Mouse (Mus musculus) G1E (cell line): ENCODE data around the gene Baz1a. TPM values are rescaled to one million over a fixed set of nuclear protein-coding genes. Genes with fewer than 3 reads are reported as not detected.
"Not testable (repeated sequence)": the region's sequence is repeated elsewhere in the genome, so short reads cannot be mapped to it uniquely, and the experiment has no call there.

Source experiments
- ATAC-seq: 2 replicates; pipeline ENCODE4 v1.8.0; 2016; ENCODE audit warnings: mild to moderate bottlenecking; ENCODE audit not compliant: insufficient number of reproducible peaks, poor library complexity, low FRiP score, severe bottlenecking; ENCODE audit errors: extremely low read depth
- DNase-seq: peaks from one replicate; pipeline ENCODE4 v3.0.0; 2012; ENCODE audit warnings: low spot score
- H3K27me3 ChIP-seq: 2 replicates; pipeline ENCODE4 v1.6.1; 2012; ENCODE audit warnings: mild to moderate bottlenecking, low read length, inconsistent platforms; ENCODE audit not compliant: insufficient read depth
- H3K36me3 ChIP-seq: replicated peaks from 2 replicates; pipeline ENCODE3; 2012; ENCODE audit warnings: mild to moderate bottlenecking, inconsistent platforms
- H3K4me1 ChIP-seq: 2 replicates; pipeline ENCODE4 v1.6.1; 2012; ENCODE audit warnings: low read depth, low read length, inconsistent platforms, mixed read lengths; ENCODE audit not compliant: insufficient read depth
- H3K4me3 ChIP-seq: 2 replicates; pipeline ENCODE4 v1.5.1; 2012; ENCODE audit warnings: low read depth, mild to moderate bottlenecking, inconsistent platforms, low read length, moderate library complexity, mixed read lengths
- H3K9me3 ChIP-seq: replicated peaks from 2 replicates; pipeline ENCODE4 v1.6.1; 2012; ENCODE audit warnings: inconsistent platforms
- CTCF ChIP-seq: IDR thresholded peaks from 2 replicates; pipeline ENCODE4 v1.5.1; 2012; ENCODE audit warnings: low read depth, low read length, inconsistent platforms, mixed read lengths
- GATA1 ChIP-seq: IDR thresholded peaks from 2 replicates; pipeline ENCODE4 v1.6.1; 2012; ENCODE audit warnings: borderline replicate concordance, low read length, inconsistent platforms, mixed read lengths
- GATA2 ChIP-seq: IDR thresholded peaks from 2 replicates; pipeline ENCODE4 v1.6.1; 2012; ENCODE audit warnings: low read depth, low read length, inconsistent platforms, borderline replicate concordance
- POLR2AphosphoS5 ChIP-seq: IDR thresholded peaks from 2 replicates; pipeline ENCODE4 v1.6.1; 2012; ENCODE audit warnings: low read depth, low read length, inconsistent platforms; ENCODE audit not compliant: insufficient replicate concordance
- TAL1 ChIP-seq: conservative IDR thresholded peaks from 2 replicates; pipeline ENCODE4 v1.6.1; 2012; ENCODE audit warnings: low read depth, low read length, inconsistent platforms, mixed read lengths
- polyA plus RNA-seq: library from polyadenylated mRNA; stranded (reverse); fragments of >175 nt; gene quantifications from 2 replicates; pipeline ENCODE4 v1.2.3, GENCODE M21; 2012
- total RNA-seq, 2 experiments: library from RNA; stranded (forward) in 1 of 2; stranded (reverse) in 1 of 2; fragments of 200-1000 nt in 1 of 2; fragments of >200 nt in 1 of 2; fragmentation: Nextera tagmentation in 1 of 2; gene quantifications; 2 replicates each; pipeline ENCODE4 v1.2.3; 2014 to 2017

The Baz1a gene
- total and polyA plus RNA-seq, 3 experiments = 34.1 to 370 (median 174) TPM

DNA sequence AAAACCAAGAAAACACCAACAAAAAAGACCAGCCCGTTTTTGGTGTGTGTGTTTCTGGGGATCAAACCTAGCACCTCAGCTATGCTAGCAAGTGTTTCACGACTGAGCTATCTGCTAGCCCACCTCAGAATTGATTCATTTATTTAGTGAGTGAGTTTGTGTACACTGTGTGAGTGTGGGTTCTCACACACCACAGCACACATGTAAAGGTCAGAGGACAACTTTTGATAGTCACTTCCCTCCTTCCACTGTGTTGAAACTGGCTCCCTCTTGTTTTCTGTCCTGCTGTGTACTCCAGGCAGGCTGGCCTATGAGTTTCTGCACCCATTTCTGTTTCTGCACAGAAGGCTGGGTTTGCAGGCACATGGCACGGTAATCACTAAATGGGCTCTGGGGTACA, 103.8 kb downstream of the Baz1a start:
- Histone ChIP-seq H3K4me1 (peaks cover 11% of the 10 kb centered on the region), H3K9me3 (no peaks in the 10 kb centered on the region), H3K27me3 (no peaks in the 10 kb centered on the region), H3K4me3 (no peak overlapping the region), H3K36me3 (peaks cover 95% of the 10 kb centered on the region)
- no peak for ATAC-seq
- TF ChIP-seq GATA1 = no peak
- TF ChIP-seq POLR2AphosphoS5 = no peak
- no peak for TF ChIP-seq GATA2
- no peak for TF ChIP-seq TAL1
- no peak for TF ChIP-seq CTCF
- no peak for DNase-seq

DNA sequence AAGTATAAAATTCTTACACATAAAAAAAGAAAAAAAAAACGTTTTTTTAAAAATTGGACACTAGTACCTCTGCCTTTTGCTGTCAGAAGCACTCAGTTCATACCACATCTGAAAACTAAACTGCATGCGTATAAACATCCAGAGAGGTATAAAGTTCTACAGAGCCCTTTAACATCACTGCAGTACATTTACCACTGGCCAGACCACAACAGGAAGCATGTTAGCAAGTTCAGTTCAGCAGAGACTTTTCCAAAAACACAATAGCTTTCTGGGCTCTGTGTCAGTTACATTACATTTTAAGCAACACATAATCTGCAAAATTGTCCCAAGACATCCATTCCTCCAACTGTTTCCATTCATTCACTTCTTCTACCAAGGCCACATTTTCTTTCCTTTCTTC, 121.6 kb downstream of the Baz1a start:
- peaks cover 57% of the 10 kb centered on the region for H3K36me3 ChIP-seq
- not testable (repeated sequence) for H3K4me1 ChIP-seq, H3K9me3 ChIP-seq, DNase-seq, H3K27me3 ChIP-seq, ATAC-seq, H3K4me3 ChIP-seq

DNA sequence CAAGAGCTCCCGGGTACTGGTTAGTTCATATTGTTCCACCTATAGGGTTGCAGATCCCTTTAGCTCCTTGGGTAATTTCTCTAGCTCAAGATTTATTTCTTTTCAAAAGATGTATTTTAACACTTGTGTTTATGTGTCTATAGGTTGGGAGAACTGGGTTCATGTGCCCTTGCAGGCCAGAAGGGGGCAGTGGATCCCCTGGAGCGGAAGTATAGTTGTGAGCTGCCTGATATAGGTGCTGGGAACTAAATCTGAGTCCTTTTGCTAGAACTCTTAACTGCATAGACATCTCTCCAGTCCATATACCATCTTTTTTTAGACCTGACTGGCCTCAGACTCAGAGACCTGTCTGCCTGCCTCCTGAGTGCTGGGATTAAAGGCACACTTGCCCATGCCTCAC, 123.7 kb downstream of the Baz1a start:
- ATAC-seq = no peak
- no peak overlapping the region for H3K4me3 ChIP-seq
- H3K27me3 ChIP-seq = peaks cover 4% of the 10 kb centered on the region; the same call in 1 of the 2 replicates
- peaks cover 37% of the 10 kb centered on the region for H3K36me3 ChIP-seq
- TF ChIP-seq GATA1 = no peak
- TF ChIP-seq GATA2 = no peak
- no peak for TF ChIP-seq POLR2AphosphoS5
- no peak for TF ChIP-seq TAL1
- TF ChIP-seq CTCF = no peak; the same call in 1 of the 2 replicates
- DNase-seq = no peak
- no peaks in the 10 kb centered on the region for H3K9me3 ChIP-seq
- no peaks in the 10 kb centered on the region for H3K4me1 ChIP-seq

DNA sequence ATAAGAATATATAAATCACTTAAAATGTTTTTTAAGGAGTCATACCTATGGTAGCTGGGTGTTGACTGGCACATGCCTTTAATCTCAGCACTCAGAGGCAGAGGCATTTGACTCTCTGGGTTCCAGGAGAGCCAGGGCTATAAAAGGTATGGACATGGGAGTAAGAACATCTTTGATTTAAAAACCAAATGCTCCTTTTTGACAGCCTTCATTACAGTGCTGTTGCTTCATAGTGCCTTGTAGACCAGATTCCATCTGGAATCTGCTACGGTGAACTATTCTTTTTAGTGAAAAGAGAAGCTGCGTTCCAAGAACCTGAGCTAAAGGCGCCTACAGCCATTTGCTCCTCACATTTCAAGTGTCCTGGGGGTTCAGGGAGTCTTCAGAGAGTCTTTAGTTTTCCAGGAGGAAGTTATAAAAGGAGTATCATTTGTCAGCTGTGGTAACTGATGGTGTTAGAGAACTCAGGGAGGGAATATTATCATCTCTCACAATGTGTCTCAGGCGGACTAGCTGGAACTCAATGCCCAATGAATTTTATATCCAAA, 126.5 kb downstream of the Baz1a start:
- Histone ChIP-seq H3K9me3 (0 out of 2 replicates have a peak, but pooled peaks cover 3% of the 10 kb centered on the region), H3K4me1 (no peaks in the 10 kb centered on the region), H3K36me3 (peaks cover 22% of the 10 kb centered on the region), H3K4me3 (no peak overlapping the region), H3K27me3 (peaks cover 10% of the 10 kb centered on the region; the same call in 1 of the 2 replicates)
- DNase-seq = no peak
- TF ChIP-seq CTCF (no peak), POLR2AphosphoS5 (no peak), TAL1 (no peak), GATA2 (no peak), GATA1 (no peak)
- ATAC-seq = no peak

DNA sequence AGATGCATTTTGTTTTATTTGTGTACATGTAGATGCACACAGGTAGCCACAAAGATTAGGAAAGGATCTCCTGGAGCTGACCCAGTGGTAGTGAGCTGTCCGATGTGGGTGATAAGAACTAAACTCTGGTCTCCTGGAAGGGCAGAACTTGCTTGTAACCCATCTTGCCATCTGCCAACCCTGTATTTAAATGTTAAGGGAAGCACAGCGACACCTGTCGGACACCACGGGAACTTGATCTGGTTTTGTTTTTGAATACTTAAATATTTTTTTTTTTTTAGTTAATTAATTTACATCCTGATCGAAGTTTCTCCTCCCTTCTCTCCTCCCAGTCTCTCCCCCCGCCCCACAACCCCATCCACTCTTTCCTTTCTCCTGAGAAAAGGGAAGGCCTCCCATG, 134.5 kb downstream of the Baz1a start:
- TF ChIP-seq TAL1 = no peak
- peak; percentile 71 for TF ChIP-seq CTCF

DNA sequence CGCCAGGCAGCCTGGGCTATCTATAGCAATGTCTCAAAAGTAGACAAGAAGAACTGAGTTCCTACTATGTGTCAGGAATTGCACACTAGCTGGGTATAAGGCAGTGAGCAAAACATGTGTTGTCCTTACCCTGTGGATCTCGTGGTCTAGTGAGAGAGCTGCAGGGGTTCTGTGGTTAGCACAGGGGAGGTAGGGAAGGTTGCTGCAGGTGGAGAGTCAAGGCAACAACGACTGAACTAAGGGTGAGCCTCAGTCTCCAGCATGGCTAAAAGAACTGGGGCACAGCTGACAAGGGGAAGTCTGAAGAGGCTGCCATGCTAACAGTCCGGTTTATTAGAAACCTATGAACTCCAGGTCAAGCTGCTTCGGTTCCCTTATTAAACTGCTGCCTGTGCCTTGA, 134.9 kb downstream of the Baz1a start:
- DNase-seq (no peak), ATAC-seq (no peak)
- Histone ChIP-seq H3K4me3 (no peak overlapping the region), H3K27me3 (peaks cover 26% of the 10 kb centered on the region), H3K4me1 (peaks cover 11% of the 10 kb centered on the region), H3K36me3 (no peaks in the 10 kb centered on the region), H3K9me3 (0 out of 2 replicates have a peak, but pooled peaks cover 3% of the 10 kb centered on the region)
- TF ChIP-seq GATA2 (no peak), POLR2AphosphoS5 (no peak), GATA1 (no peak), CTCF (no peak), TAL1 (no peak)

More for the DNA sequence above, 134.5 kb downstream of the Baz1a start:
- Histone ChIP-seq H3K4me1 (peaks cover 11% of the 10 kb centered on the region), H3K27me3 (peaks cover 24% of the 10 kb centered on the region), H3K36me3 (no peaks in the 10 kb centered on the region), H3K9me3 (0 out of 2 replicates have a peak, but pooled peaks cover 3% of the 10 kb centered on the region), H3K4me3 (no peak overlapping the region)
- ATAC-seq (no peak), DNase-seq (peak; percentile 43)

DNA sequence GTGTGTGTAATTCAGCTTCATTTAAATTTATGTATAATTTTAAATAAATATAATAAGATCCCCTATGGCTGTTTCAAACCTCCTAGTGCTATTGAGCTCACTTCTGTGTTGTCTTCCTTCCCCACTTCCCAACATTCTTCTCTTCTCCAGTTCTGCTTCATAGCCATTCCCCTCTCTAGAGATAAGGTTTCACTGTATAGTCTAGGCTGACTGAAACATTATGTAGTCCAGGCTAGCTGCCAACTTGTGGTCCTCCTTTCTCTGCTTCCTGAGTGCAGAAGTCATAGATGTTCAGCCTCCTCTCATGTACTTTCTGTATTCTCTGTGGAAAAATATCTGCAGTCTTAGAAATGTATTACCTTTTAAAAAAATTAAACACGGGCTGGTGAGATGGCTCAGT, 136.3 kb downstream of the Baz1a start:
- no peak for DNase-seq
- peaks cover 11% of the 10 kb centered on the region for H3K4me1 ChIP-seq
- no peak overlapping the region for H3K4me3 ChIP-seq
- TF ChIP-seq CTCF (no peak), GATA1 (no peak), GATA2 (no peak), TAL1 (no peak)
- peaks cover 32% of the 10 kb centered on the region for H3K27me3 ChIP-seq
- H3K36me3 ChIP-seq = no peaks in the 10 kb centered on the region
- ATAC-seq = no peak
- 0 out of 2 replicates have a peak, but pooled peaks cover under 1% of the 10 kb centered on the region for H3K9me3 ChIP-seq
